In the genomic region with DNA sequence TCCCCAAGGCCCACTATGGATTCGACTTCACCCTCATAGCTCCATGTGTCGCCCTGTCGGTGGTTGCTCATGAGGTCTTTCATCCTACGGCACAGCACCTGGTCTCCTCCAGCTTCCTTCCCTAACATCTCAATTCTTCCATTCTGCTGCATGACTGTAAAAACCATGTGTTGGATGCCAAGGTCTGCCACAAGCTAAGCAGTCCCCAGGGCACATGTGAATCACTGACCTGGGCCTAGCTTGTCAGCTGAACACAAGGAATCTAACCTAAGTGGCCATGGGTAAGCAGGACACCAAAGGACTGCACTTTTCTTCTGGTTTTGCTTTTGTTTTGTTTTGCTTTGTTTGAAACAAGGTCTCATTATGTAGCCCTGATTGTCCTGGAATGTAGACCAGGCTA, we compare ENCODE assay signal across 20 mouse cellular contexts.
"Had no signal": no experiment of that assay in that cellular context is flagged by ENCODE, and none has a peak within 500 bp of the region (broad histone marks: within the 10 kb centered on the region; RNA-seq: fewer than 3 reads in every experiment).

No protein-coding gene starts in this region.

- DNase-seq: gastrocnemius, adult 2 months; gastrocnemius, postnatal 10 days; gastrocnemius, postnatal 25 days; heart, postnatal 10 days; heart, postnatal 4 days; kidney, adult 11 months; kidney, adult 2 months; kidney, adult 9 months; kidney, postnatal 14 days; kidney, postnatal 36 days; layer of hippocampus, postnatal 36 days; left cerebral cortex, postnatal 4 days had no signal

- ATAC-seq: hindbrain, embryonic 16.5 days; intestine, embryonic 16.5 days; liver, embryonic 12.5 days had no signal

- H3K27me3 ChIP-seq: heart, embryonic 12.5 days; hindbrain, embryonic 12.5 days; kidney, embryonic 15.5 days; limb, embryonic 13.5 days; limb, embryonic 15.5 days; liver, embryonic 12.5 days had no signal
